Mouse (Mus musculus): Measurements from ENCODE around the gene Zbtb8b. TPM values are rescaled to one million over a fixed set of nuclear protein-coding genes. Genes with fewer than 3 reads are reported as not detected.
"Not testable (repeated sequence)": the region's sequence is repeated elsewhere in the genome, so short reads cannot be mapped to it uniquely, and the experiment has no call there.

The Zbtb8b gene
- total RNA-seq (2021) = under 1 TPM; 0.29 to 0.52 TPM

GRCm38 (mm10) chr4:129440340-129441063 lies at the start of gene Zbtb8b:
Gene Zbtb8b (minus strand): TSS chr4:129440853.
- DNase-seq = peak in 1 of 2 experiments; percentile 14

GRCm38 (mm10) chr4:129481090-129481489 lies 40.4 kb upstream of the Zbtb8b start:
- intact Hi-C loops (cut with DNase I) = no loop called here
- no peak for DNase-seq

More at GRCm38 (mm10) chr4:129440340-129441063, at the start of gene Zbtb8b:
- intact Hi-C loops (cut with DNase I) = no loop called here

GRCm38 (mm10) chr4:129479863-129480262 lies 39.2 kb upstream of the Zbtb8b start:
- no peak for DNase-seq
- intact Hi-C loops (cut with DNase I) = no loop called here

GRCm38 (mm10) chr4:129476047-129476446 lies 35.4 kb upstream of the Zbtb8b start:
- intact Hi-C loops (cut with DNase I) = no loop called here
- DNase-seq = no peak

- DNase-seq = no peak
- intact Hi-C loops (cut with DNase I) = no loop called here
Observed at GRCm38 (mm10) chr4:129464286-129464815, 23.7 kb upstream of the Zbtb8b start.

DNA sequence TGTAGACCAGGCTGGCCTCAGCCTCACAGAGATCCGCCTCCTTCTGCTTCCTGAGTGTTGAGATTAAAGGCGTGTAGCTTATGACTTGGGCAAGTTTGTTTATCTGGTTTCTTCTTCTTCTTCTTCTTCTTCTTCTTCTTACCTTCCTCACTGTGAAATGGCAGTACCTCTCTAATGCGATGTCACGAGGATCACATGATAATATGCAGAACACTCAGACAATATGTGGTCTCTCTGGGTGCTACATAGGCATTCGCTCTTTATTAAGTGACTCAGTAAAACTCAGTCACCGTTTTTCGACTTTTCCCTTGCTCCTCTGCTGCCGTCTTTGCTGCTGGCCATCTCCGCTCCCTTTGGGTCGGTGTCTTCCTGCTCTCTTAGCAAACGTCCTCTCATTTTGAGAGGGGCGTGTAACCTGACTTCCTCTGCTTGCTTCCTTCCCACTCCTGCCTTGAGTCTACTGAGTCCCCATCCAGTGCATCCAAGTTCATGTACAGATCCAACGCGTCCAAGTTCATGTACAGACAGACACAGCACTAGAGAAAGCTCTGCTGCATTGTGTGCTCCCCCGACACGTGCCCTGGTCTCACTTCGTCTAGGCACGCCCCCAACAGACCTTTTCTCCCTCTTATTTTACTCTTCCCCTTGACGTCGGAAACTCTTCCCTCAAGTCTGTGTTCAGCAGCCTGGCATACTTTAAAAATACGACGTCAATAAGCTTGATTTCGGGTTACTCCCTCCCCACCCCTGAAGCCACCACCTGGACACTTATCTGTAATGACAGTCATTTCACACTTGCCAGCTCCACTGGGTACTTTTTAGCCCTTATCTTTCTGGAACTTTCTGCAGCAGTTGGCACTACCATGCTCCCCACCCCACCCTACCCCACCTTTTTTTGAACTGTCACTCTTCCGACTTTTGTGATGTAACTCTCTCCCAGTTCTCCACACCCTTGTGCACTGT lies 22.7 kb upstream of the Zbtb8b start:
- intact Hi-C loops (cut with DNase I) = no loop called here
- no peak for DNase-seq

DNA sequence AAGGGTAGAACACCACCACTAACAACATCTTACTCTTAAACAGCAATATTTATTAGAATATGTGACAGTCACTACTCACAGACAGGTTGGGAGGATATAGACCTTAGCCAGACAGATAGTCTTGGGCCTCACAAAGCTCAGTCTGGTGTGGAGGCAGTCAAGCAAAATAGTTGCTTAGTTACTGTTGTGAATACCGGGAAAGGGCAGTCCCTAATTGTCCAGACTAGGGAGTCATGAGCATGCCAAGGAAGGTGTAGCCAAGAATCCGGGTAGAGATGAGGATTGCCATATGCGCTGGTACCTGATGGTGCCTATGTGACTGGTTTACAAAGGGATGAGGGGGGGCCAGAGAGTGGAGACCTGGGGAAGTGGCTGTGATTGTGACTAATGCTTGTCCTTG lies 21.5 kb upstream of the Zbtb8b start:
- intact Hi-C loops (cut with DNase I) = no loop called here
- peak in 1 of 2 experiments; percentile 11 for DNase-seq

DNA sequence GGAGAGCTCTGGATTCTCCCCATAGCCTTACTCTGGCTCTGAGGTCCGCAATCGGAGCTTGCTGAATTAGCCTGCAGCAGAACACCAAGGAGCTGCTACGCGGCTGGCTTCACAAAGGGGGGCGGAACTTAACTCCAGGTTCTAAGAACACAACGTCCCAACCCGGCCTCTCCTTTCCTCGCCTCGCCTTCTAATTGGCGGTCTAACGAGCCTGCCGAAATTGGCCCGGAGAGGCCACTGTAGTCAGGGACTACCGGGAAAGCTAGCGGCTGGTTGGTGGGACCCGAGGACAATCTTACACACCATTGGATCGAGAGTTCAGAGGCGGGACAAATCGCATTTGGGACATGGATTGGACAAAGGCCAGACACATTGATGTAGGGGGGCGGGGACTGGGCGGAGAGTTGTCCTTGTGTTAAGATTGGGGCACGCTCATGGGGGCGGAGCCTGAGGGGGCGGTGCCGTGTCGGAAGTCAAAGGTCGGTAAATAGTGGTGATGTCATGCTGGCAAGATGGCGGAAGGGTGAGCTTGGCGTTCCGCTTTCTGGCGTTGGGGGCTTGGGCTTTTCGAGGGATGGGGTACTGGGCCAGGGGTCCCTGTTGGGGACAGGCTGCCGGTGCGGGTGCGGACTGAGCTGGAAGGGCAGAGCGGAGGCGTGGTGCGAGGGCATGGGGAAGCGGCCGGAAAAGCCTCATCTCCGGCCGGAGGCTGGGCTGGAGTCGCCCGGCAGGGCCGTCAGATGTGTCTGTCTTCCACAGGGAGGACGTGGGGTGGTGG lies 20.7 kb upstream of the Zbtb8b start, which contains the start of gene Bsdc1:
Gene Bsdc1, plus strand, starts transcription at position 399 of the 778 bp plus-strand sequence.
- peak; percentile 100 for DNase-seq
- intact Hi-C loops (cut with DNase I) = no loop called here

- no peak for DNase-seq
- intact Hi-C loops (cut with DNase I) = no loop called here
Observed at GRCm38 (mm10) chr4:129460827-129461182, 20.2 kb upstream of the Zbtb8b start.

DNA sequence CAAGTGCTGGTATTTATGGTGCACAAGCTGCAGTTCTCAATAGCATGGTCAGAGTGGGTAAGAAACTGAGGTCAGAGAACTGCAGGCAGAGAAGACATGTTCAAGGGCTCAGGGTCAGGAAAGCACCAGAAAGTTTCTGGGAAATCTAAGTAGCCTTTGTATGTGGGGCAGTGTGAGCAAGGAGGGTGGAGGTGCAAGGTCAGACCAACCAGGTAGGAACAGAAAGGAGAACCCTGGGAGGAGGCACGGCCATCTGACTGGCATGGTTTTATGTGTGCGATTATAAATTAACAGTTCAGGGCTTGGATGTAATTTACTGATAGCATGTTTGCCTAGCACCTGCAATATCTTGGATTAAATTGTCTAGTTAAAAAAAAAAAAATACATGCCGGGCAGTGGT lies 19.1 kb upstream of the Zbtb8b start:
- DNase-seq = no peak
- intact Hi-C loops (cut with DNase I) = loop anchor here (5.0 to 10.0 kb wide), 3 partner anchors 185 to 327 kb away; no protein-coding TSS in a partner anchor

- not testable (repeated sequence) for DNase-seq
- intact Hi-C loops (cut with DNase I) = loop anchor here (5.0 to 10.0 kb wide), 3 partner anchors 183 to 325 kb away; no protein-coding TSS in a partner anchor
Observed at GRCm38 (mm10) chr4:129457311-129457710, 16.7 kb upstream of the Zbtb8b start.

DNA sequence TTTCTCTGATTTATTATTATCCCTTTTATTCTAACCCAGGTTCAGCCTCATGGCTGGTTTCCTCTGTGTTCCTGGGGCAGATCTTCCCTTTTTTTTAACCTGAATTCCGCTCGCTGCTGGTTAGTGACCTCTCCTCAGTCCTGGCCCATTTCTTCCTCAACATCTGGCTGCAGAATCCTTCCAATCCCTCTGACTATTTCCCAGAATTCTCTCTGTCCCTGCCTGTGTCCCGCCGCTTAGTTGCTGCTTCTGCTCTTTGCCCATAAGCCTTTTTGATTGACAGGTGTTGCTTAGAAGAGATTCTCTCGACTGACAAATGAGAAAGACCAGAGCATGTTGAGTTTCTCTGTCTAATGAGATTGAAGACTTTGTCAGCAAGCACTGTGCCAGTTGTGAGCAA lies 15.5 kb upstream of the Zbtb8b start:
- peak in 1 of 2 experiments; percentile 18 for DNase-seq
- intact Hi-C loops (cut with DNase I) = loop anchor here (5.0 to 10.0 kb wide), 3 partner anchors 181 to 324 kb away; no protein-coding TSS in a partner anchor

DNA sequence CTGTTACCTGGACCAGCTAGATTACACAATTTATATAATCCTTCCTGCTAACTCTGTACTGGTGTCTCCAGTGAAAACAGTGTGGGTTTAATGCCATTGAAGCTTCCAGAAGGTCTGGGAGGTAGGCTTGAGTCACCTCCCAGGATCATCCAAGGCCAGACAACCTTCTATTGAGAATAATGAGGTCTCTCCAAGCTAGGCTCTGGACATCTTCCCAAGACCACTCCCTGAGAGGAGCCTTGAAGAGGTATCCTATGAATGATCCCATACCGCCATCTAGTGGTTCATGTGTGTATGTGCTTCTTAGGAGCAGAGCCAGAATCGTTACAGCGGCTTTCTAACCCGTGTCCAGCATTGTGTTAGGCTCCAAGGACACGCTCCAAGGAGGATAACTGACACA lies 14.6 kb upstream of the Zbtb8b start:
- peak; percentile 79 to 86 for DNase-seq
- intact Hi-C loops (cut with DNase I) = loop anchor here (1.0 to 10.0 kb wide), 4 partner anchors 105 to 323 kb away; no protein-coding TSS in a partner anchor

- no peak for DNase-seq
- intact Hi-C loops (cut with DNase I) = loop anchor here (10.0 kb wide), 1 partner anchor 177 kb away; no protein-coding TSS in a partner anchor
Observed at GRCm38 (mm10) chr4:129451471-129452169, 11.0 kb upstream of the Zbtb8b start.

DNA sequence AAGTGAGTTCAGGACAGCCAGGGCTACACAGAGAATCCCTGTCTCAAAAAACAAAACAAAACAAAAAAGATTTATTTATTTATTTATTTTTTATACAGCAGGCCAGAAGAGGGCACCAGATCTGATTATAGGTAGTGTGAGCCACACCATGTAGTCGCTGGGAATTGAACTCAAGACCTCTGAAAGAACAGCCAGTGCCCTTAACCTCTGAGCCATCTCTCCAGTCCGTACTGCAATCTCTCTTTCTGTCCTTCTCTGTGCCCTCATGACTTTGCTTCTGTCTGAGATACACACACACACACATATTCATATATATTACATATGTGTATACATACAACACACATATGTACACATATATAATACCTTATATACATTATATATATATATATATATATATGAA lies 10.2 kb upstream of the Zbtb8b start:
- no peak for DNase-seq
- intact Hi-C loops (cut with DNase I) = loop anchor here (10.0 kb wide), 1 partner anchor 176 kb away; no protein-coding TSS in a partner anchor

GRCm38 (mm10) chr4:129448713-129449112 lies 8.1 kb upstream of the Zbtb8b start:
- DNase-seq = no peak
- intact Hi-C loops (cut with DNase I) = no loop called here

- intact Hi-C loops (cut with DNase I) = no loop called here
- no peak for DNase-seq
Observed at GRCm38 (mm10) chr4:129447778-129448563, 7.3 kb upstream of the Zbtb8b start.

DNA sequence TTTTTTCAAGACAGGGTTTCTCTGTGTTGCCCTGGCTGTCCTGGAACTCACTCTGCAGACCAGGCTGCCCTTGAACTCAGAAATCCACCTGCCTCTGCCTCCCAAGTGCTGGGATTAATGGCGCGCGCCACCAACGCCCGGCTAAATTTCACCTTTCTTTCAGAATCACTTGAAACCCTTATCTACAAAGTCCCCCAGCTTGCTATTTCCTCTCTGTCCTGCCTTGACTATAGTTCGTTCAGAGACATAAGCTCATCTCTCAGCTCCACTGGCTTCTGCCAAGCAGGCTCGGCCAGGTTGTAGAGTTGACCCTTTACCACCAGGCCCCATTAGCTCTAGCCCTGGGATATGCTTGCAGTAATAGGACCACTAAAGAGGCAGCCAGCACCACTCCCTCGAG lies 6.7 kb upstream of the Zbtb8b start:
- intact Hi-C loops (cut with DNase I) = no loop called here
- no peak for DNase-seq

- intact Hi-C loops (cut with DNase I) = no loop called here
- no peak for DNase-seq
Observed at GRCm38 (mm10) chr4:129441145-129441544, 492 bp upstream of the Zbtb8b start.

All from heart, postnatal 10 days (tissue).